Mouse (Mus musculus) forebrain, embryonic 11.5 days (tissue): ENCODE results near the gene Gm49486. TPM values are rescaled to one million over a fixed set of nuclear protein-coding genes. Genes with fewer than 3 reads are reported as not detected.

Experiments used
- ATAC-seq: fragments of 200-750 bp; cut with Nextera tagmentation; replicated peaks from 2 replicates; pipeline ENCODE4 v1.8.0; 2017; ENCODE audit warnings: moderate TSS enrichment; ENCODE audit not compliant: low FRiP score
- DNase-seq: peaks from one replicate; pipeline ENCODE4 v3.0.0-alpha.2; 2017; ENCODE audit warnings: low spot score
- H3K27ac ChIP-seq: fragments of 300-500 bp; sonication (generic); 2 replicates; pipeline ENCODE4 v1.5.1; 2014; ENCODE audit warnings: low read depth, low read length
- H3K27me3 ChIP-seq: fragments of 300-500 bp; sonication (generic); 2 replicates; pipeline ENCODE4 v1.6.1; 2014; ENCODE audit warnings: mild to moderate bottlenecking, low read length, mixed read lengths; ENCODE audit not compliant: control insufficient read depth, insufficient read depth
- H3K36me3 ChIP-seq: fragments of 300-500 bp; sonication (generic); 2 replicates; pipeline ENCODE4 v1.6.1; 2014; ENCODE audit warnings: mild to moderate bottlenecking, low read length, moderate library complexity, mixed read lengths; ENCODE audit not compliant: control insufficient read depth, insufficient read depth
- H3K4me1 ChIP-seq: fragments of 300-500 bp; sonication (generic); replicated peaks from 2 replicates; pipeline ENCODE4 v1.6.1; 2014; ENCODE audit warnings: low read length, mixed read lengths; ENCODE audit not compliant: control insufficient read depth, insufficient read depth
- H3K4me2 ChIP-seq: fragments of 300-500 bp; sonication (generic); 2 replicates; pipeline ENCODE4 v1.6.1; 2014; ENCODE audit warnings: low read depth, mild to moderate bottlenecking, low read length, moderate library complexity, mixed read lengths; ENCODE audit not compliant: severe bottlenecking
- H3K4me3 ChIP-seq: fragments of 300-500 bp; sonication (generic); 2 replicates; pipeline ENCODE4 v1.5.1; 2014; ENCODE audit warnings: low read depth, low read length
- H3K9ac ChIP-seq: fragments of 300-500 bp; sonication (generic); 2 replicates; pipeline ENCODE4 v1.6.1; 2014; ENCODE audit warnings: low read length
- H3K9me3 ChIP-seq: fragments of 300-500 bp; sonication (generic); 2 replicates; pipeline ENCODE4 v1.6.1; 2016; ENCODE audit warnings: low read length, mixed read lengths; ENCODE audit not compliant: control insufficient read depth
- WGBS: fragments of 180-500 bp; shearing (Covaris S2); extraction: QIAGEN DNeasy Blood & Tissue Kit; methylation state at CpG from one replicate; pipeline ENCODE4 v1.1.7; 2014; 5-methylcytosine and 5-hydroxymethylcytosine counted together
- polyA plus RNA-seq: library from polyadenylated mRNA; unstranded; fragments of >200 nt; fragmentation: Nextera tagmentation; extraction: Ambion mirVana; gene quantifications from 2 replicates; pipeline ENCODE4 v1.2.1, GENCODE M21; 2014

Gm49486 gene
- polyA plus RNA-seq, 1 experiment from 2014 or later: 0.41 TPM

DNA sequence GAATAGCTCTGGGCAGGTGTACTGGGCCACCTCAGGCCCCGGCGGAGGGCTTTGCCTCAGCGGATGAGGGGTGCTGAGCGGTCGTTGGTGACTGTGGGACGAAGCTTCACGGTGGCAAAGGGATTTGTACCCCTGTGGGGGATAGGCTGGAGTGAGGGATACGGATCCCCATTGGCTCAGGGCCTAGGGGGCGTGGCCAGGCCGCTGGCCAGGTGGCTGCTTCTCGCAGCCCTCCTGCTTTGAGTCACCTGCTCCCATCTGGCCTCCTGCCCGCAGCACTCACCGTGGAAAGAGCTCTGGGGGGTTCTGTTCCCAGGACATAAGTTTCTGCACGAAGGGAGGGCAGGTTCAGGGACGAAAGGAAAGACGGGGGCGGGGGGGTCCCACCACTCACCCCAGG is 29.3 kb downstream of the Gm49486 start:
- no peak overlapping the region for H3K9ac ChIP-seq

DNA sequence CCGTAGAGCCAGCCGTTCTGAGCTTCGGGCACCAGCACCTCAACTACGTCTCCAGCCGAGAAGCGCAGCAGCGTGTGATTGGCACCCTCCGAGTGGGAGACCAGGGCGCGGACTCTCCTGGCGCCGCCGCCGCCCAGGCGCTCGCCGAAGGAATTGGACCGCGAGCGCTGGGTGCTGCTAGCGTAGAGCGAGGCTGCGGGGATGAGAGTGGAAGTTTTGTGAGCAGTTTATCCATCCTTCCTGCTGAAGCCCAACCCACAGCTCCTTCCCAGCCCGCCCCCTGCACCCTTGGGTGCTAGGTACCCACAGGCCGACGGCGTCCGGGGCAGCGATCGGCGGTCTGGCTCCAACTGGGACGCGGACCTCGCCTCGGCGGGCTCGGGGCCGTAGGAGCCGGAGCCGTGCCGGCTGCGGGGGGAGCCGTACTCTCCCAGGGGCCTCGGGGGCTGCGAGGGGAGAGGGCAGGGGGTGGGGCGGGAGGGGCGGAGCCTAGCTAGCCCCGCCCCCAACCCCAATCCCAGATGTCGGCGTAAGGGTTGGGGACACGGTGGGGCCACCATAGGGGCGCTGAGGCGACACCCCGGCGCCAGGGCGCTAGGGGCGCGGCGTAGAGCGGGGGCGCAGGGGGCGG is 32.0 kb downstream of the Gm49486 start:
- WGBS: under 1% methylated on average over 61 of the region's 62 CpGs
- H3K4me3 ChIP-seq: peak overlapping the region; percentile 47
- peaks cover 36% of the 10 kb centered on the region for H3K27me3 ChIP-seq
- H3K36me3 ChIP-seq: no peaks in the 10 kb centered on the region
- peaks cover 5% of the 10 kb centered on the region; the same call in 1 of the 2 replicates for H3K4me1 ChIP-seq
- H3K4me2 ChIP-seq: peak overlapping the region; percentile 66
- peak; percentile 74 for DNase-seq
- ATAC-seq: peak; percentile 65
- peak overlapping the region; percentile 51 for H3K9ac ChIP-seq
- H3K27ac ChIP-seq: no peak overlapping the region
- H3K9me3 ChIP-seq: no peaks in the 10 kb centered on the region

More for the DNA sequence above, 29.3 kb downstream of the Gm49486 start:
- Histone ChIP-seq H3K4me1 (peaks cover 5% of the 10 kb centered on the region; the same call in 1 of the 2 replicates), H3K27me3 (peaks cover 37% of the 10 kb centered on the region), H3K27ac (no peak overlapping the region), H3K36me3 (no peaks in the 10 kb centered on the region), H3K9me3 (no peaks in the 10 kb centered on the region), H3K4me2 (no peak overlapping the region), H3K4me3 (no peak overlapping the region)
- no peak for ATAC-seq
- WGBS: 37% methylated on average over 17 of the region's 17 CpGs
- DNase-seq: no peak

DNA sequence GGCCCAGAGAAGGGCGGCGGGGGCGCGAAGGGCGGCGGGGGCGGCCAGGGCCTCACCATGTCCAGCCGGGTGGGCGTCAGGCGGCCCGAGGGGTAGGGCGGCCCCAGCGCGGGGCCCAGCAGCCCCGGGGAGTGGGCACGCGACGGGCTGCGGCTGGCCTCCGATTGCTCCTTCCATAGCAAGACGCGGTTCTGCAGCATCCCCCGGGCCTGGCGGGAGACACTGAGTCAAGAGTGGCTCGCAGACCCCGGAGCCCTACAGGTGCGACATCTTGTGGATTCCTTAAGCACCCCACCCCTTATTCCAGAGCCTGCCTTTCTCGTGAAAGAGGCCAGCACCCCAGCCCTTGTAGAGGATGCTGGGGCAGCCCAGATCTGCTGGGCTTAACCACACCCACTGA is 32.6 kb downstream of the Gm49486 start:
- WGBS: 0% methylated on average over 28 of the region's 28 CpGs
- Histone ChIP-seq H3K9me3 (no peaks in the 10 kb centered on the region), H3K4me2 (peak overlapping the region; percentile 66), H3K4me3 (peak overlapping the region; percentile 47), H3K9ac (peak overlapping the region; percentile 51), H3K27me3 (peaks cover 36% of the 10 kb centered on the region), H3K36me3 (no peaks in the 10 kb centered on the region), H3K4me1 (peaks cover 5% of the 10 kb centered on the region; the same call in 1 of the 2 replicates), H3K27ac (no peak overlapping the region)
- DNase-seq (peak; percentile 68), ATAC-seq (peak; percentile 56; the same call in 1 of the 2 replicates)

DNA sequence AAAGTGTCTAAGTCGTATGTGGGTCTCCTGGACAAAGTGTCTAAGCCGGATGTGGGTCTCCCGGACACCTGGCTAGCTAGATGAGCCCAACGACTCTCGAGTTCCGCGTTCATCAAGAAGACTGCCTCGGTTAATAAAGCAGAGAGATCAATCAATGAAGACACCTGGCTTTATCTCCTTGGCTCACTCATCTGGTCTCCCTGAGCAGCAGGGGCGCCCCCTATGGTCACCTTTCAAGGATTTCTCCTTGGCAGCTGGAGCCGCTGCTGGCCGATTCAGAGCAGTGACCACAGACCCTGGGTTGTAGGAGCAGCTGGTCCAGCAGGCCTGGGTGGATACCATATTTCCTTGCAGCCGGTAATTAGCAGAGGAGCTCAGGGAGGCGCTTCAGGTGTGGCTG is 33.2 kb downstream of the Gm49486 start:
- Histone ChIP-seq H3K4me1 (peaks cover 5% of the 10 kb centered on the region; the same call in 1 of the 2 replicates), H3K9ac (no peak overlapping the region), H3K27ac (no peak overlapping the region), H3K36me3 (no peaks in the 10 kb centered on the region), H3K4me3 (no peak overlapping the region; the same call in 1 of the 2 replicates), H3K4me2 (peak overlapping the region; percentile 66; the same call in 1 of the 2 replicates), H3K9me3 (no peaks in the 10 kb centered on the region), H3K27me3 (peaks cover 36% of the 10 kb centered on the region)
- DNase-seq: peak; percentile 71
- WGBS: 20% methylated on average over 13 of the region's 13 CpGs
- ATAC-seq: no peak

DNA sequence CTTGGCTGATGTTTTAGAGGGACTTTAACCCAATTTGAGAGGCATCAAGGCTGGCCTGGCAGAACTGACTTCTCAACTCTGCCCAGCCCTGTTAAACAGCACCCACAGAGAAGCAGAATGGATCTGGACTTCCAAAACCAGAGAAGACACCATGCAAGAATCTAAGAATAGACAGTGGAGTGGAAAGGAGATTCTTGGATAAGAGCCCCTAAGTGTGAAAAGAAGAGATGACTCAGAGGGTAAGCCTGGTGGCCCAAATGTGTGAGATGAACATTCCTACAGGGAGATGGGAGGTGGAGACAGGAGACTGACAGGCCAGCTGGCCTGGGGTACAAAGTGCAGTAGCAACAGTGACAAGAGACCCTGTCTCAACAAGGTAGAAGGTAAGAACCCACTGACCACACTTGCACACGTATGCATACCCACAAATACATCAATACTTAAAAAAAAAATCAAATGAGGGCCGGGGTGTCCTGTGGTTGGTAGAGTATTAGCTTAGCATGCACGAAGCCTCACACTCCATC is 33.7 kb downstream of the Gm49486 start:
- H3K4me3 ChIP-seq: no peak overlapping the region
- no peak for ATAC-seq
- DNase-seq: no peak
- H3K36me3 ChIP-seq: no peaks in the 10 kb centered on the region
- no peak overlapping the region for H3K27ac ChIP-seq
- H3K4me2 ChIP-seq: no peak overlapping the region
- no peak overlapping the region for H3K9ac ChIP-seq
- H3K4me1 ChIP-seq: peaks cover 5% of the 10 kb centered on the region; the same call in 1 of the 2 replicates
- peaks cover 36% of the 10 kb centered on the region for H3K27me3 ChIP-seq
- no peaks in the 10 kb centered on the region for H3K9me3 ChIP-seq
- 86% methylated on average over 3 of the region's 3 CpGs for WGBS

DNA sequence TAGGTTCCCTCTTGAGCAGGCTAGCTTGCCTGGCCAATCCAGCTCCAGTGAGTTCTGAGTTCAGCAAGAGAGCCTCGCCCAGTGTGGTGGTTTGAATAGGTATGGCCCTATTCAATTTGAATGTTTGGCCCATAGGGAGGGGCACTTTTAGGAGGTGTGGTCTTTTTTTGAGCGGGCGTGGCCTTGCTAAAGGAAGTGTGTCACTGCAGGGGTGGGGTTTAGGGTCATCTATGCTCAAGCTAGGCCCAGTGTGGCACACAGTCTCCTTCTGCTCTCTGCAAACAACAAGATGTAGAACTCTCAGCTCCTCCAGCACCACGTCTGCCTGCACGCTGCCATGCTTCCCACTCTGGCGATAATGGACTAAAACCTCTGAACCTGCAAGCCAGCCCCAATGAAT is 34.5 kb downstream of the Gm49486 start:
- DNase-seq: no peak
- Histone ChIP-seq H3K27me3 (peaks cover 36% of the 10 kb centered on the region), H3K4me3 (no peak overlapping the region), H3K9ac (no peak overlapping the region), H3K4me2 (no peak overlapping the region), H3K4me1 (peaks cover 5% of the 10 kb centered on the region; the same call in 1 of the 2 replicates), H3K27ac (no peak overlapping the region), H3K36me3 (no peaks in the 10 kb centered on the region), H3K9me3 (no peaks in the 10 kb centered on the region)
- WGBS: 88% methylated on average over 6 of the region's 6 CpGs
- no peak for ATAC-seq

DNA sequence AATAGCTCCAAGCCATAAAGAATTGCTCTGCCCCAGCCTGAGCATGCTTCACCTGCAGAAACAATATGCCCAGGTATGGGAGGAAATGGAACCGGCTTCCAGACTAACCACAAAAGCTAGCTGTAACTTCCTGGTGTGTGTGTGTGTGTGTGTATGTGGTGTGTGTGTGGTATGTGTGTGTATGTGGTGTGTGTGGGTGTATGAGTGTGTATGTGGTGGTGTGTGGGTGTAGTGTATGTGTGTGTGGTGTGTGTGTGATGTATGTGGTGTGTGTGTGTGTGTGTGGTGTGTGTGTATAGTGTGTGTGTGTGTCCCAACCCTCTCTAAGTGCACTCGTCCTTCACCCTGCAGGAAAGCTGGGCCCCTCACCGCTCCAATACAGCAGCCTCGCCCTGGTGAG is 36.2 kb downstream of the Gm49486 start:
- ATAC-seq (no peak), DNase-seq (no peak)
- peaks cover 26% of the 10 kb centered on the region for H3K27me3 ChIP-seq
- H3K4me1 ChIP-seq: peaks cover 5% of the 10 kb centered on the region; the same call in 1 of the 2 replicates
- no peak overlapping the region for H3K27ac ChIP-seq
- H3K4me2 ChIP-seq: no peak overlapping the region
- H3K36me3 ChIP-seq: no peaks in the 10 kb centered on the region
- no peak overlapping the region for H3K9ac ChIP-seq
- no peak overlapping the region for H3K4me3 ChIP-seq
- 76% methylated on average over 4 of the region's 4 CpGs for WGBS
- H3K9me3 ChIP-seq: no peaks in the 10 kb centered on the region

DNA sequence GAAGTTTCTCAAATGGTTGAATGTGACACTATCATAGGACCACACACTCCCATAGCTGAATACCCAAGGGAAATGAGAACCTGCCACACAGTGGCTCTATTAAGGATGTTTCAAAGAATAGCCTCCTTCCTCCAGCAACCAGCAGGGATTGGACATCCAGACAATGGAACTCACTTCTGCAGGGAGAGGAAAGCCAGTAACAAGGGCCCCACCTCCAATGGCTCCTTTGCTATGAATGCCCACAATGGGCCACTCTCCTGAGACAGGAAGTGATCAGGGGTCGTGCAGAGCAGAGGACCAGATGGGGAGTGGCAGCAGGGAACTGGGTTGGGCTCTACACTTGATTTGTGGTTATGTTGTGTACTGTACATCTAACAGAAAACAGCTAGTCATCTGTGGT is 39.3 kb downstream of the Gm49486 start:
- no peak overlapping the region for H3K27ac ChIP-seq
- no peak overlapping the region for H3K4me3 ChIP-seq
- 37% methylated on average over 1 of the region's 1 CpGs for WGBS
- H3K27me3 ChIP-seq: no peaks in the 10 kb centered on the region; the same call in 1 of the 2 replicates
- ATAC-seq: no peak
- H3K36me3 ChIP-seq: no peaks in the 10 kb centered on the region
- H3K4me2 ChIP-seq: no peak overlapping the region
- no peak overlapping the region for H3K9ac ChIP-seq
- H3K9me3 ChIP-seq: no peaks in the 10 kb centered on the region
- H3K4me1 ChIP-seq: 0 out of 2 replicates have a peak, but pooled peaks cover 4% of the 10 kb centered on the region
- no peak for DNase-seq
